Mouse (Mus musculus): ENCODE data around the gene Zfp735. TPM values are rescaled to one million over a fixed set of nuclear protein-coding genes. Genes with fewer than 3 reads are reported as not detected.

Gene Zfp735
- polyA plus RNA-seq (2016; fragmentation: Nextera tagmentation; extraction: Ambion mirVana) = not detected in 2 replicates

DNA sequence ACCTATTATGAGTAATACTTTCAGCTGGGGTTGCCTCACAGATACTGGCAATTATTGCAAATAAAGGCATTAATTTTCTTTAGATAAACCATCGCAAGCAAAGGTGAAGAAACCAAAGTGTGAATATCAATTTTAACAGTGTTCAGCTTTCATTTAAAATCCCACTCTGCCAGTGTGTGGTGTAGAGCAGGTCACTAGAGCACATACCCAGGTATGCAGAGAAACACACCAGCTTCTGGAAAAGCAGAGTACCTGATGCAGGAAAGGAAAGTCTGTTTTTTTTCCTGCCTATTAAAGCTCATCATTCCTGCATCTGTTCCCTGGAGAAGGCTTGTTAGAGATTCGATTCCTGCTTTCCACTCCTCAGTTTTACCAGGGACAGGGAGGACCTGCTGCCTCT, at the start of gene Zfp735:
Gene Zfp735, plus strand, starts transcription at position 301 of the 400 bp plus-strand sequence.
- peaks cover 36% of the 10 kb centered on the region for H3K9me3 ChIP-seq
- H3K4me1 ChIP-seq = no peaks in the 10 kb centered on the region
- H3K27ac ChIP-seq = no peak within 1 kb of the TSS
- 86% methylated on average over 2 of the region's 2 CpGs for WGBS
- no peaks in the 10 kb centered on the region for H3K27me3 ChIP-seq (ENCODE audit: poor library complexity, severe bottlenecking)
- no peaks in the 10 kb centered on the region for H3K36me3 ChIP-seq (replicated peaks)
- H3K4me3 ChIP-seq = no peak within 1 kb of the TSS
- no peak for DNase-seq (ENCODE audit: extremely low spot score, low spot score)

DNA sequence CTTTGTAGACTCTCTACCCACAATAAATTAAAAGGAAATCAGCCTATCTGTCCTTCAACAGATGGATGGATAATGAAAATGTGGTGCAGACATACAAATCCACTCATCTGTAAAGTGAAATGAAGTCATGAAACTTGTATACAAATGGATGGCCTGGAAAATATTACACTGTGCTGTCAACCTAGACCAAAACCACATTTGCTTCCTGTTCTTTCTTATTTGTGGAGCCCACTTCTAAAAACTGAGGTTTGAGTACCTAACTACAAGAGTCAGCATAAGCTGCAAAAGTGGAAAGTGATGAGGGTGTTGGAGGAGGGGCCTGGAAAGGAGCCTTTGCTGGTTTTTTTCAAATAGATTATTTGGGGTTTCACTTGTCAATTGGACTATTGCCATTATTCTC, 70.5 kb downstream of the Zfp735 start:
- H3K4me3 ChIP-seq = no peak overlapping the region
- H3K4me1 ChIP-seq = no peaks in the 10 kb centered on the region
- no peak overlapping the region for H3K27ac ChIP-seq
- H3K9me3 ChIP-seq = peaks cover 44% of the 10 kb centered on the region
- no peaks in the 10 kb centered on the region for H3K36me3 ChIP-seq (replicated peaks)
- no peak for DNase-seq (ENCODE audit: extremely low spot score, low spot score)
- no peaks in the 10 kb centered on the region for H3K27me3 ChIP-seq (ENCODE audit: poor library complexity, severe bottlenecking)

Other genes with a start within 250 kb of the Zfp735 start
- gene Olfr380, start 231.3 kb upstream of the Zfp735 start, polyA plus RNA-seq (2016; fragmentation: Nextera tagmentation; extraction: Ambion mirVana) = not detected in 2 replicates
- gene Olfr381, start 197.2 kb upstream of the Zfp735 start, polyA plus RNA-seq (2016; fragmentation: Nextera tagmentation; extraction: Ambion mirVana) = not detected in 2 replicates
- not detected in 2 replicates for gene Olfr382, start 171.6 kb upstream of the Zfp735 start, polyA plus RNA-seq (2016; fragmentation: Nextera tagmentation; extraction: Ambion mirVana)
- not detected in 2 replicates for gene Olfr385, start 95.8 kb upstream of the Zfp735 start, polyA plus RNA-seq (2016; fragmentation: Nextera tagmentation; extraction: Ambion mirVana)
- not detected in 2 replicates for gene Olfr384, start 90.2 kb upstream of the Zfp735 start, polyA plus RNA-seq (2016; fragmentation: Nextera tagmentation; extraction: Ambion mirVana)
- not detected in 2 replicates for gene Olfr389, start 91.9 kb downstream of the Zfp735 start, polyA plus RNA-seq (2016; fragmentation: Nextera tagmentation; extraction: Ambion mirVana)
- gene Olfr390, start 94.2 kb downstream of the Zfp735 start, polyA plus RNA-seq (2016; fragmentation: Nextera tagmentation; extraction: Ambion mirVana) = not detected in 2 replicates
- gene Olfr391-ps, start 114.3 kb downstream of the Zfp735 start, polyA plus RNA-seq (2016; fragmentation: Nextera tagmentation; extraction: Ambion mirVana) = not detected in 2 replicates
- gene Olfr392, start 128.3 kb downstream of the Zfp735 start, polyA plus RNA-seq (2016; fragmentation: Nextera tagmentation; extraction: Ambion mirVana) = not detected in 2 replicates
- gene Olfr393, start 162.7 kb downstream of the Zfp735 start, polyA plus RNA-seq (2016; fragmentation: Nextera tagmentation; extraction: Ambion mirVana) = not detected in 2 replicates
- gene Olfr394, start 202.0 kb downstream of the Zfp735 start, polyA plus RNA-seq (2016; fragmentation: Nextera tagmentation; extraction: Ambion mirVana) = not detected in 2 replicates
- not detected in 2 replicates for gene Olfr395, start 220.5 kb downstream of the Zfp735 start, polyA plus RNA-seq (2016; fragmentation: Nextera tagmentation; extraction: Ambion mirVana)
- gene Olfr23, start 247.9 kb downstream of the Zfp735 start, polyA plus RNA-seq (2016; fragmentation: Nextera tagmentation; extraction: Ambion mirVana) = not detected in 2 replicates

Data from forebrain, embryonic 10.5 days (tissue).